Mouse (Mus musculus) thymus, adult 2 months (tissue): ENCODE results near the gene Auts2. TPM values are rescaled to one million over a fixed set of nuclear protein-coding genes. Genes with fewer than 3 reads are reported as not detected.

ENCODE experiments used
- DNase-seq: peaks from one replicate; pipeline ENCODE4 v3.0.0; 2021
- H3K27ac ChIP-seq: fragments of 200-500 bp; 2 replicates; pipeline ENCODE4 v1.5.1; 2012; ENCODE audit warnings: low read length, control low read depth; ENCODE audit not compliant: control insufficient read depth, insufficient read depth
- H3K27me3 ChIP-seq: fragments of 200-500 bp; 2 replicates; pipeline ENCODE4 v1.6.1; 2012; ENCODE audit warnings: mild to moderate bottlenecking, low read length, moderate library complexity, mixed read lengths; ENCODE audit not compliant: control insufficient read depth, insufficient read depth
- H3K36me3 ChIP-seq: fragments of 200-500 bp; 2 replicates; pipeline ENCODE4 v1.6.1; 2012; ENCODE audit warnings: mild to moderate bottlenecking, low read length, moderate library complexity; ENCODE audit not compliant: control insufficient read depth, insufficient read depth
- H3K4me1 ChIP-seq: fragments of 200-500 bp; replicated peaks from 2 replicates; pipeline ENCODE4 v1.6.1; 2012; ENCODE audit warnings: low read length; ENCODE audit not compliant: control insufficient read depth, insufficient read depth
- H3K4me3 ChIP-seq: fragments of 200-500 bp; 2 replicates; pipeline ENCODE4 v1.5.1; 2012; ENCODE audit warnings: mild to moderate bottlenecking, low read length, control low read depth, moderate library complexity; ENCODE audit not compliant: control insufficient read depth, insufficient read depth
- CTCF ChIP-seq: fragments of 200-500 bp; IDR thresholded peaks from 2 replicates; pipeline ENCODE4 v1.5.1; 2012; ENCODE audit warnings: mild to moderate bottlenecking, control low read depth, low read length, moderate library complexity, borderline replicate concordance; ENCODE audit not compliant: control insufficient read depth, poor library complexity, insufficient read depth; ENCODE audit errors: extremely low read depth
- POLR2A ChIP-seq: fragments of 200-500 bp; IDR thresholded peaks from 2 replicates; pipeline ENCODE4 v1.6.1; 2012; ENCODE audit warnings: mild to moderate bottlenecking, low read length, control low read depth, moderate library complexity; ENCODE audit not compliant: control insufficient read depth, poor library complexity, insufficient read depth; ENCODE audit errors: extremely low read depth
- WGBS: fragments of 180-500 bp; shearing (Covaris S2); methylation state at CpG from one replicate; pipeline ENCODE4 v1.1.7; 2018; 5-methylcytosine and 5-hydroxymethylcytosine counted together
- polyA plus RNA-seq: library from polyadenylated mRNA; depleted of rRNA; stranded (reverse); fragments of >200 nt; gene quantifications from 2 replicates; pipeline ENCODE4 v1.2.3, GENCODE M21; 2012

Auts2 gene
- polyA plus RNA-seq, 1 experiment = 4.9 TPM

GRCm38 (mm10) chr5:131978939-131979338 is 564.2 kb downstream of the Auts2 start:
- Histone ChIP-seq H3K4me3 (no peak overlapping the region), H3K4me1 (no peaks in the 10 kb centered on the region), H3K27me3 (no peaks in the 10 kb centered on the region), H3K27ac (no peak overlapping the region), H3K36me3 (no peaks in the 10 kb centered on the region)
- TF ChIP-seq POLR2A (no peak), CTCF (no peak)
- WGBS = 88% methylated on average over 9 of the region's 9 CpGs
- DNase-seq = no peak

GRCm38 (mm10) chr5:131977497-131977896 is 565.6 kb downstream of the Auts2 start:
- H3K4me1 ChIP-seq = no peaks in the 10 kb centered on the region
- DNase-seq = no peak
- no peak for TF ChIP-seq POLR2A
- no peak for TF ChIP-seq CTCF
- WGBS = 79% methylated on average over 3 of the region's 3 CpGs
- no peaks in the 10 kb centered on the region for H3K36me3 ChIP-seq
- H3K27ac ChIP-seq = no peak overlapping the region
- no peak overlapping the region for H3K4me3 ChIP-seq
- H3K27me3 ChIP-seq = no peaks in the 10 kb centered on the region

DNA sequence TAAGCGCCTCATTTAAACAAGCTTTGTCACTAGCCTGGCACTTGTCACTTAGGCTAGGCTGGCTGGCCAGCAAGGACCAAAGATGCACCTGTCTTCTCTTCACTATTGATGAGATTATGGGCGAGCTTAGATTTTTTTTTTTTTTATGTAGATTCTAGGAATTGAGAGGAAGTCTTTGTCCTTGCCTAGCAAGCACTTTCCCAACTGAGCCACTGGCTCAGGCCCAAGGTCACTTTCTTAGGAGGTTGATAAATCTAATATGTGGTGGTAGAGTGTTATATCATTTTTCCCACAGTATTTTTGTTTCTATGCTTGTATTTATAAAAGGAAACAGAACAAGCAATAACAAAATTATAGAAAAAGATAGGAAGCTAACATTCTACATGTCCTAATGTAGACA is 571.2 kb downstream of the Auts2 start:
- H3K27ac ChIP-seq = no peak overlapping the region
- DNase-seq = no peak
- no peak for TF ChIP-seq POLR2A
- TF ChIP-seq CTCF = no peak
- no peaks in the 10 kb centered on the region for H3K4me1 ChIP-seq
- WGBS = 80% methylated on average over 2 of the region's 2 CpGs
- no peak overlapping the region for H3K4me3 ChIP-seq
- H3K27me3 ChIP-seq = no peaks in the 10 kb centered on the region
- no peaks in the 10 kb centered on the region for H3K36me3 ChIP-seq

DNA sequence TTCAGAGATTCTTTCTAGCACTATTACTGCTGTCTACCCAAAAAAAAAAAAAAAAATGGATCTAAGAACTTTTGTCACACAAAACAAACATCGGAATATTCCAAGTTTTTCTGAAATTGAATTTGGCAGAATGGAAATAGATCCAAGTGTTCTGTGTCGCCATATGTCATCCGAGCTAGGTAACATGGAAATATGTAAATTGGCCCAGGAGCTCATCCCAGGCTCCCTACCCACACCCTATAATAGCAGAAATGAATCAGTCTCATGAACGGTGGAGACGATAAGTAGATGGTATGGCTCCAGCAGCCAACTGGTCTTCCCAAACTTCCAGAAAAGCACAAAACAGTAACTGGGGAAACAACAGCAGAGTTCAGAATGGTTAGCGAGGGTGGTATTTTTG is 577.6 kb downstream of the Auts2 start:
- WGBS = 98% methylated on average over 6 of the region's 6 CpGs
- Histone ChIP-seq H3K27ac (no peak overlapping the region), H3K4me1 (no peaks in the 10 kb centered on the region), H3K36me3 (no peaks in the 10 kb centered on the region), H3K4me3 (no peak overlapping the region), H3K27me3 (no peaks in the 10 kb centered on the region)
- no peak for DNase-seq
- TF ChIP-seq CTCF = no peak
- no peak for TF ChIP-seq POLR2A

DNA sequence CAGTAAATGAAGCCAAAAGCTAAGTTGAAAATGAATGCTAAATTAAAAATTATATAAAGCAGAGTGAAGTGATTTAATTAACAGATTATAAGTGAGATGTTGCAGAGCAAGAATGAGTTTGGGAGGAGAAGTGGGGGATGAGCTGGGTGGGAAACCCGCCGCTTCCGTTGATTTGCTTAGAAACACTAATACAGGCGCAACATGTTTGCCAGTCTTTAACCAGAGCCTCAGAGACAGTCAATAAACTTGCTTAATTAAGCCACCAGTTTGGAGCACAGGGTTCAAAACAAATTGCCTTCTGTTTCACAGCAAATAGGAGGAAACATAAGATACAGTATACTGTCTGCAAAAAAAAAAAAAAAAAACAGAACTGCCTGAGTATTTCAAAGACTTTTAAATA is 579.6 kb downstream of the Auts2 start:
- H3K4me3 ChIP-seq = no peak overlapping the region
- no peaks in the 10 kb centered on the region for H3K27me3 ChIP-seq
- WGBS = 98% methylated on average over 4 of the region's 4 CpGs
- no peak for DNase-seq
- no peaks in the 10 kb centered on the region for H3K36me3 ChIP-seq
- TF ChIP-seq POLR2A = no peak
- TF ChIP-seq CTCF = no peak
- H3K27ac ChIP-seq = no peak overlapping the region
- no peaks in the 10 kb centered on the region for H3K4me1 ChIP-seq

DNA sequence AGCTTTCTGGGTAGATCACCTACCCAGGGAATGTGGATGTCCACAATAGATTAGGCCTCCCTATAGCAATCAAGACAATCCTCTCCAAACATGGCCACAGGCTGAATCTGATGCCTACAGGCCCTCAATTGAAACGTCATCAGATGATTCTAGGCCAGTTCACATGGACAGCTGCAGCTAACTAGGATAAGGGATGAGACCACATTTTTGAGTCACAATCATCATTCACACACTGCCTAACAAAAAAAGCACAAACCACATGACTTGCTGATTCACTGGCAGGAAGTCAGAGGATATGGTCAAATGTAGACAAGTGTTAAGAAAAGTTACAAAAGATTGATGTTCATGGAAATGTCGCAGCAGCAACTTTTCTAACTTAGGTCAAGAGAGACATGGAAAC is 581.3 kb downstream of the Auts2 start:
- no peak for TF ChIP-seq CTCF
- no peak for TF ChIP-seq POLR2A
- H3K27me3 ChIP-seq = no peaks in the 10 kb centered on the region
- H3K4me1 ChIP-seq = no peaks in the 10 kb centered on the region
- no peak overlapping the region for H3K27ac ChIP-seq
- DNase-seq = no peak
- no peak overlapping the region for H3K4me3 ChIP-seq
- H3K36me3 ChIP-seq = no peaks in the 10 kb centered on the region
- 10% methylated on average over 2 of the region's 2 CpGs for WGBS

- TF ChIP-seq POLR2A (no peak), CTCF (no peak)
Observed at GRCm38 (mm10) chr5:131960432-131960831, 582.7 kb downstream of the Auts2 start.

More at GRCm38 (mm10) chr5:131960432-131960831, 582.7 kb downstream of the Auts2 start:
- Histone ChIP-seq H3K4me3 (no peak overlapping the region), H3K27me3 (no peaks in the 10 kb centered on the region), H3K4me1 (no peaks in the 10 kb centered on the region), H3K27ac (no peak overlapping the region), H3K36me3 (no peaks in the 10 kb centered on the region)
- DNase-seq = no peak
